Mouse (Mus musculus): ENCODE measurements around the gene Rpl36al.

Rpl36al gene

DNA sequence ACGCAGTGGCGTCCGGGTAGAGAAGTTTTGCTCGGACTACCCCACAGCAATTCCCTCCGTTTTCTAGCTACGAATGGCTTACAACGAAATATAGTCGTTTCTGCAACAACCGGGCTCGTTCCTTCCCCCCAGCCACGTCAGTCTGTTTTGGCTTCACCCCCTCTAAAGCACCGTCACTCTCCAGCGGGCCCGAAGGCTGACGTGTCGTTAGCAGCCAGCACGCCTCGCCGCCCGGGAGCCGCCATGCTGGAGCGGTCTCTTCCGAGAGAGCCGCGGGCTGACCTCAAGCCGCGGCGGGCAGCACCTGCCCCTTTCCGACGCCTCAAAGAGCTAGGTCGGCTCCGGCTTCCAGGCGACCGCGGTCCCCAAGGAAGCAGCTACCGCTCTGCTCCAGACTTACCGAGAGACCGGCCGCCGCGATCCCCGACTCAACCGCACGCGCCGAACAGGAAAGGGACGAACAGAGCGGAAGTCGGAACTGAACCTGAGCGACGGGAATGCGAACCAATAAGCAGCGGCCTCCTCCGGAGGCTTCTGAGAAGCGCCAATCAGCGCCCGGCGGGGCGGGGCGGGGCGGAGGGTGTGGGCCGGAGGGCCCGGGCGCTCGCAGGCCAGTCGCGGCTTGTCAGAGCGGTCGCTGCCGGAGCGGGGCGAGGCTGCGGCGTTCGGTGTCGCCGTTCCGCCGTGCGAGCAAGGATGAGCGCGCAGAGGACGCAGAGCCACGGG is at the start of gene Rpl36al, which contains the start of gene Mgat2:
TSS of gene Rpl36al (minus strand) at position 501 of the 726 bp plus-strand sequence.
TSS of gene Mgat2 (plus strand) at position 575 of the 726 bp plus-strand sequence.
- DNase-seq (ENCODE audit: low spot score) = peak; percentile 94

DNA sequence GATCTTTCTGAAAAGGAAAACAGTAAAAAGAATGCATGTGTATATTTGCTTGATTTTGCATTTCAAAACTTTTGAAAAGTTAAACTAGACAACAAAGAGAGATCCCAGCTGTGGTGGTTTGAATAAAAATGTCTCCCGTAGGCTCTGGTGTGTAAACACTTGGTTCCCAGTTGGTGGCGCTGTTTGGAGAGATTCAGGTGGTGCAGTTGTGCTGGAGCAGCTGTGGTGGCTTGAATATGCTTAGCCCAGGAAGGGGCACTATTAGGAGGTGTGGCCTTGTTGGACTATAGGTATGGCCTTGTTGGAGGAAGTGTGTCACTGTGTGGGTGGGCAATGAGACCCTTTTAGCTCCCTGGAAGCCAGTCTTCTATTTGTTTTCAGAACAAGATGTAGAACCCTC is 45.4 kb upstream of the Rpl36al start:
- DNase-seq (ENCODE audit: low spot score) = peak; percentile 73

DNA sequence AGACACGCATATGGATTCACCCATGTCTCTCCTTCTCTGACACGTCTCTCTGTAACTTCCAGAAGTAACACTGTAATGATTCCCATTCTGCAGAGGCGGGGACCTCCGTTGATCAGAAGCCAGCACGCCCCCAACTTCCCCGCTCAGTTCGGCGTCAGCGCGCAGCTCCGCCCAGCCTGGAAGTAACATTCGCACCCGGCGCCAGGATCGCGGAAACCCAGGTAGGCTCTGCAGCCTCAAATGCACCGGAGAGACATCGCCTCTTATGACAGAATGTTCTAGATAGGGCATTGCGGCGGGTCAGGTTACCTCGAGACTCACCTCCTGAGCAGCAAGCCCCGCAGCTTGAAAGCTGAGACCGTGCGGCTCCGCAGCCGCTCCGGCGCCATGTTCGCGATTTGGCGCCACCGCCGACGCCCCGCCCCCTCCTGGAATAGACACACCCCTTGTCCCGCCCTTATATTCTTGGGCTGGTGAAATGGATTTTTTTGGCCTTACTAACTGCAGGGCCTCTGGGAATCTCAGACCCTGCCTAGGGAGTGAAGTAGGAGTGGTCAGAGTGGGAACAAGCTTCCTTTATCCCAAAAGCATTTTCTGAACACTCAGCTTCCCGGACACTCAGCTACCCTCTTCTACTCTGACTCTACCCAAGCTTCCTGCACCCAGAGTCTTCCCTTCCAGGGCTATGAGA is 44.0 kb upstream of the Rpl36al start, which contains the start of gene Pole2:
TSS of gene Pole2 (minus strand) at position 420 of the 691 bp plus-strand sequence.
- DNase-seq (ENCODE audit: low spot score) = peak; percentile 80

DNA sequence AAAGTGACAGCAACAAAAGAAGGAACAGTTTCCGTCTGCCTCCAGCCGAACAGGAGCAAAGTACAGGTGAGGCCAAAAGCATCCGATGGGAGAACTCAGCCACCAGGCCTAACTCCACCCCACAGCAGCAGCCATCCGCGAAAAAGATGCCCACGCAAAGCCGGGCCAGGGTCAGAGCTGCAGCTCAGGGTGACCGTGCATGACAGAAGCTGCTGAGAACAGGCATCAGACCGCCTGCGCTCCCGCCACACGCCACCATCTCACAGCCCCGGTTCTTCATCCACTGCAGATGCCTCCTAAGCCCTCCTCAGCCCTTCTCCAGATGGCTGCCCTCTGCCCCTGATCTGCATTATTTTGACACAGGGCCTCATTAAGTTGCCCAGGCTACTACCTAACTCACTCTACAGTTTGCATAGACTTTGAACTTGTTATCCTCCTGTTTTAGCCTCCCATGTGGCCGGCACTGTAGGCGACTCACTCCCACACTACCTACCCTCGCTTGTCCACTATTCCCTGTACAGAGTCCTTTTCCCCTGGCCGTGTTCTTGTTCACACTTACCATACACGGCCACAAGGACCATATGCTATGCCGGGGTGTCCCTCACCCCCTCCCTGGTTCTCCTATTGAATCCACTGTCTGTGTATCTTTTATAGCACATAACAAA is 36.9 kb upstream of the Rpl36al start:
- DNase-seq (ENCODE audit: low spot score) = no peak

DNA sequence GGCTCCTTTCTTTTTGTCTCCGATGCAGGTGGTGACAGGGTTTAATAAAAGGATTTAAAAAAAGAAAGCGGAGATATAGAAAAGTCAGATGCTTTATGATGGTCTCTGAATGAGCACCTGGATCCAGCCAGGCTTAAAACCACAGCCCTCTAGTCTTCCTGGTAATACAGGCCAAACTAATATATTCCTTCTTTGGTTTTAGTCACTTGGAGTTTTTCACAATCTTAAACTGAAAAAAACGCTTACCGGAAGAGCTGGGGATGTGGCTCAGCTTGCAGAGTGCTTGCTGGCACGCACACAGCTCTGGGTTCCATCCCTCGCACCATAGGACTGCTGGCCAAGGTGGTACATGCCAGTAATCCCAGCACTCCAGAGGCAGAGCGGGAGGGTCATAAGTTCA is 32.7 kb upstream of the Rpl36al start:
- no peak for DNase-seq (ENCODE audit: low spot score)

DNA sequence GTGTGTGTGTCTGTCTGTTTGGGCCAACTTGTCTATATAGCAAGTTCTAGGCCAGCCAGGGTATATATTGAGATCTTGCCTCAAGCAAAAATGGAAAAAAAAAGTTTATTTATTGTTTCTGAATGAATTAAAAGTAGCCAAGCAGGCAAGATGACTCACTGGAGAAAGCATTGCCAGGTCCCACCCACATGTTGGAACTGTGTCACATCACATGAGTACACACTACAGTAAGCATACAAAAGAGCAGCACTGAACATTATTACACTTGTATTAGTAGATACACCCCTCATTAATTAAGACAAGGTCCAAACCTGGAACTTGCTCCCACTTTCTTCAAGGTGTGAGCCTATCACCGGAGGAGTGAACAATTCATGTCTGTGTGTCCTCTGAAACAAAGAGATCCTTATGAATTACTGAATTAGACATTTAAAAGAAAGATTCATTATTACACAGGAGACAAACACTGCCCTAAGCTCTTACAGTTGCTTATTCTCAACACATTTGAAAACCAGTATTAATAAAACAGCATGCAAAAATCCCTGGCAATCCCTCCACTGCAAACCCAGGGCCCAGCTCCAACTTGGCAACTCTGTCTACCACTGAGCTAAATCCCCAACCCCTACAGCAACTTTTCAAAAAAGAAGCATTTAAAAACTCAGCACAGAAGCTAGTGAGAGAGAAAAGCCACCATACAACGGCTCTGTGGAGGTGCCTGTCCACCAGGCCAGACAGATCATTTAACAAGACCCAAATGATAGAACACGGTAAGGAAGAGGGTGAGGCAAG is 31.3 kb upstream of the Rpl36al start:
- DNase-seq (ENCODE audit: low spot score) = no peak

DNA sequence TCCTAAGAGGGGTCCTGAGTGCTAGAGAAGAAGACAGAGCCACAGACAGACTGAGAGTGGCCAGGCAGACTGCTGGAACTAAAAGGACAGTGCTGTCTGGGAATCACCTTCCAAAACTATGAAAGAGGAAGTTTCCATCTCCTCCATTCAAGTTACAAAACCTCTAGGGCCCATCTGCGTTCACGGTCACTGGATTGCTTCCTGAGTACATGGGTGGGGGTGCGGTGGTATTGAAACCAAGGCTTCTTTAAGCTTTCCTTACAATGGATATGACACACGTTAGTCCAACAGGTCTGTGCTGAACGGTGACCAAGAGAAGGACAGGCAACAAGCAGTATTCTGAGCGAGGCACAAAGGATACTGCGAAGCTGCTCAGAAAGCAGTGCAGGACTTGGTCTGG is 30.5 kb upstream of the Rpl36al start:
- DNase-seq (ENCODE audit: low spot score) = no peak

DNA sequence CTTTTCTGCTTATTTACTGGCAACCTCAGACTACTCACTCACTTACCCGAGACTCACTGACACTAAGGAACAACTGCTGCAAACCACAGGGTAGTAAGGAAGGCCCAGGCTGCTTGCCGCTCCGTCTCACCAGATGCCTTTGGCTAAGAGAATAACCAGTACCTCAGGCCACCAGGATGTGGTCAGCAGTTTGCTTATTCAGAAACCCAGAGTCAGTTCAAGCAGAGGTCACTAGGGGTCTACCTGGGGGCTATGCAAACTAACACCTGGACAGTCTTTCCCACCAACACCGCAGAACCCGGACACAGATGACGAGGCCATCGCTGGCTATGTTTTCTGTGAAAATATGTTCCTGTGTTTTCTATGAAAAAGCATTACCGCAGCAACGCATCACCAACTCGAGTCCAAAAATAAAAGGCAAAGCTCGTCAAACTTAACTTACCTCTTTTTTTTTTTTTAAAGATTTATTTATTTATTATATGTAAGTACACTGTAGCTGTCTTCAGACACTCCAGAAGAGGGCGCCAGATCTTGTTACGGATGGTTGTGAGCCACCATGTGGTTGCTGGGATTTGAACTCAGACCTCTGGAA is 29.4 kb upstream of the Rpl36al start:
- no peak for DNase-seq (ENCODE audit: low spot score)

DNA sequence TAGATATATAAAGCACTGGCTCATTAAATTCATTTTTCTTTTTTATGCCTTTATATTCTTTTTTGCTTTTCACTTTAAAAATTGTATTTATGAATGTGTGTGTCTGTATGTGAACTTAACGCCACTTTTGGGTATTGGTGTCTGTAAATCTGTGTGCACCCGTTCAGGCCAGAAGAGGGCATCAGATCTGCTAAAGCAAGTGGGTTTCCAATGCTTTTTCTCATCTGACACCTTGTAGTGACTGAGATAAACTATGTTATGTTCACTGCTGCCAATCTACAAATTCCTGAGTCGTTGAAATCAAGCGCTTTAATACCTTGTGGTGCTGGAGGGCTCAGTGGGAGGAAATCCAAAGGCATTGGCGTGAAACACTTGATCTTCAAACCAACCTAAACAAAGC is 27.2 kb upstream of the Rpl36al start:
- DNase-seq (ENCODE audit: low spot score) = peak; percentile 16

DNA sequence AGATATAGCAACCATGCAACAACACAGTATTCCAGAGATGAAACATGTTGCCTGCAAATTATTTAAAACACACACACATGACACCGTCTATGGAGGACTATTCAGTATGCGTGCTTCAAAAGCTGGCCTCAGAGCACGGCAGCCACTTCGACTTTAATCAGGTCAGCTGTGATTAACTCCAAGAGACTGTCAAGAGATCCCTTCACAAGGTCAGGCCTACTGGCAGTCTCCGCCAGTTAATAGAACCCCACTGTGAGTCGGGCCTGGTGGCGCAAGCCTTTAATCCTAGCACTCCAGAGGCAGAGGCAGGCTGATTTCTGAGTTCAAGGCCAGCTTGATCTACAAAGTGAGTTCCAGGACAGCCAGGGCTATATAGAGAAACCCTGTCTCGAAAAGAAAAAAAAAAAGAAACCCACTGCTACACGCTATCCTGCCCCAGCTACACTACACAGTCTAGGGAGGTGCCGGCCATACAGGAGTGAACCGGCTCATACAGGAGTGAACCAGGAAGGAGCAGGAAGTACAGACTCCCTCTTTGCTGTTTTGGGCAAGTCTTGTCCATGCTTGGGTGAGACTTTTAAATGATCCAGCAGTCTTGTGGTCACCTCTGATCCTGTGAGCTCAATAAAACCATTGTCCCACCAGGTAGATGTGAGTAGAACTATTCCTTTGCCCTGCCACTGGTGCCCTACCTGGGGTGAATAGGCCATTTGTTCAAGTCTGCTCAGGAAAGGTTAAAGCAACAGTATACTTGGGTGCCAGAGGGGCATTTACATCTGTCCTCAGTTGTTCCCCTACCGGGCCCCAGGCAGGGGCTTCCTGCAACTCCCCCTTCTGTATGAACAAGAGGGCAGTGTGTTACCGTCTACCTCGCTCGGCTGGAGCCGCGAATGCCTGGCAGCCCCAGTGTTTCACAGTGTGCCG is 26.4 kb upstream of the Rpl36al start:
- no peak for DNase-seq (ENCODE audit: low spot score)

DNA sequence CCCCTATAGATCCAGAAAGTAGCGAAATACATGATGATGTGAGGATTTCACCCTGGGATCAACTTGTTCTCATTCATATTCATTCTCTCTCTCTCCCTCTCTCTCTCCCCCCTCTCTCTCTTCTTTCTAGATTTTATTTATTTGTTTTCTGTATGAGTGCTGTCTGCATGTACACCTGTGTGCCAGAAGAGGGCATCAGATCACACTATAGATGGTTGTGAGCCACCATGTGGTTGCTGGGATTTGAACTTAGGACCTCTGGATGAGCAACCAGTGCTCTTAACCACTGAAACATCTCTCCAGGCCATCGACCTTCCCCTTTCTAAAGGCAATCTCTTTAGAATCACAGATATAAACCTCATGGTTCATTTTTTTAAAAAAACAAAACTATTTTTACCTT is 24.6 kb upstream of the Rpl36al start:
- DNase-seq (ENCODE audit: low spot score) = no peak

DNA sequence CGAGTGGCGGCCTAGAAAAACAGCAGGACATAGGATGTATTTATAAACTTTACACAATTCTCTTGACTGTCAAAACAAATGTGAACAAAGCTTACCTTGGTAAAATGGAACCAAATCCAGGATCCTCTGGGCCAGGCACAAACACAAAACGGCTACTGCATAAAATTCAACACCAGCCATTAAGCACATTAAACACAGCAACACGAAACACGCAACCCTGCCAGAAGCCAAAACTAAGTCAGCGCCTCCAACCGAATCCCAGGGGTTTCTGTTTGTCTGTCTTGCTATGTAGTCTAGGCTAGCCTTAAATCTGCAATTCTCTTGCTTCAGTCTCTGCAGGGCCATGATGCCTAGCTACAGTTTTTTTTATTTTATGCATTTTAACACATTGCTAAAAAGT is 24.0 kb upstream of the Rpl36al start:
- DNase-seq (ENCODE audit: low spot score) = no peak

DNA sequence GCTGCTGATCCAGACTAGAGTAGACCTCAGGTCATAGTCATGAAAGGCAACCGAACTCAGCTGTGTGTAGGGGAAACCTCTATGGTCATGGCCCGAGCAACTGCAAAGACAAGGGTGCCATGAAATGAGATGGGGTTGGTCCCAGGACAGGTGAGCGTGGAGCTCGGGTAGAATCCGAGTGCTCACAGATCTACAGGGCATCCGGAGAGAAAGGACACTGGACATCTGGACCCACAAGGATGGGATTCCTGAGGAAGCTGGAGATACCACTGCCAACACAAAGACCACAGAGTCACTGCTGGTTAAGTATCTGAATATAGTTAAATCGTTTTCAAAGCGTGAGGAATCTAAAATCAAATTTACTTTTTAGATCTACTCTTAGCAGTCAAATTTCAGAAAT is 23.5 kb upstream of the Rpl36al start:
- DNase-seq (ENCODE audit: low spot score) = no peak

DNA sequence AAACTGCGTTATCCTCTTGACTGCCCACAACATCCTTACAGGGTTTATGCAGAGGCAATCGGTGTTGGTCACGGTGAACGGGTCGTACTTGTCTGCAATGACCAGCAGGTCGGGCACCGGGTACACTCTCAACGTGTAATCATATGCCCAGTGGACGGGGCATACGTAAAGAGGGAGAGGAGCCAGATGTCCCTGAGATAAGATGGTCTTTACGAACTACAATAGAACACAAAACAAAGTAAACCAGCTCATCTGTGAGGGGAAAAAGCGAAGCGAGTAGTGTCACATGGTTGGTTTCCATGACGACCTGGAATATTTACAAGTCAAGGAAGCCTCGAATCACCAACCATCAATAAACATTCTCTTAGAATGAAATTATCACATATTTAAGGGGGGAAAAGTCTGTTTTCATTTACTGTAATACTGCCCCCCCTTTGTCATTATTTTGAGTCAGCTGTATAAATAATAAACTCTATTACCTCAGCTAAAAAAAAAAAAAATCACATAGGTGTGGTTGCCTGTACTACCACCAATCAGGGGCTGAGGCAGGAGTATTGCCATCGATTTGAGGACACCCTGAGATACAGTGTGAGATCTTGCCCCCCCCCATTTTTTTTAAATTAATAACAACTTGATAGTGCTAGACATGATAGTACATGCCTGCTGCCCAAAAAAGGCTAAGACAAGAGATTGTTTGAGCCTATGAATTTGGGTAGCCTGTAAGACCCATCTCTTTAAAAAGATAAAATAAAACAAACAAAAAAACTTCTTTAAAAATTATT is 20.4 kb upstream of the Rpl36al start, which contains the start of gene Gm49384:
TSS of gene Gm49384 (minus strand) at position 216 of the 782 bp plus-strand sequence.
- DNase-seq (ENCODE audit: low spot score) = no peak

DNA sequence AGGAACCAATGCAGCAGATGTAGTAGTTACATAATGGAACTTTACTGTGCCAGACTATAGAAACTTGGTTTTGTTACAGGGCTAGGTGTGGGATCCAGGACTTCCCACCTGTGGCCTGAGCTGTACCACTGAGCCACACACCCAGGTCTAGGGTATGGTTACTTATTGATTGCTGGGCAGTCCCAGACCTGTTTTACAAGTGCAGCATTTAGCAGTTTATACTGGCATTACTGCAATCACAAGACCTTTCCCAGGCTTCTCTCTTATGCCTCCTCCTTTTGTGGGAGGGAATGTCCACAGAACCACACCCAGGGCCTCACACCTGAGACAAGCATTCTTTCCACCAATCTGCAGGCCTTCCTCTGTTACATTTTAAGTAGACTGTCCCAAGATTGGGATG is 15.1 kb upstream of the Rpl36al start:
- no peak for DNase-seq (ENCODE audit: low spot score)

DNA sequence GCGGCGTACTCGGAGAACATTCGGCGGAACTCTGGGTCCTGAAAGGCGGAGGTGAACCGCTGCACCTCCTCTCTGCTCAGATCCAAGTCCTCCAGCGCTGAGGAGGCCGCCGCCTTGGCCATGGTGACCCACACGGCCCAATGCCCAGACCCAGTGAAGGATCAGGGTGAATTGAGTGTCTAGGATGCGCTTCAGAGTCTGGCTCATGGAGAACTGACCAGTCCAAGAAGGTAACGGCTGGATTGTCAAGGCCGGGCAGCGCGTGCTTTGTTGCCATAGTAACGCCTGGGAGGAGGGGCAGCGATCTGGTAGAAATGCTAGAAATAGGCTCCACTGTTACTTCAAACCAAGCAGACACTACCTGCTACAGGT is 14.3 kb upstream of the Rpl36al start, which contains the start of gene Dnaaf2:
TSS of gene Dnaaf2 (minus strand) at position 266 of the 372 bp plus-strand sequence.
- no peak for DNase-seq (ENCODE audit: low spot score)

DNA sequence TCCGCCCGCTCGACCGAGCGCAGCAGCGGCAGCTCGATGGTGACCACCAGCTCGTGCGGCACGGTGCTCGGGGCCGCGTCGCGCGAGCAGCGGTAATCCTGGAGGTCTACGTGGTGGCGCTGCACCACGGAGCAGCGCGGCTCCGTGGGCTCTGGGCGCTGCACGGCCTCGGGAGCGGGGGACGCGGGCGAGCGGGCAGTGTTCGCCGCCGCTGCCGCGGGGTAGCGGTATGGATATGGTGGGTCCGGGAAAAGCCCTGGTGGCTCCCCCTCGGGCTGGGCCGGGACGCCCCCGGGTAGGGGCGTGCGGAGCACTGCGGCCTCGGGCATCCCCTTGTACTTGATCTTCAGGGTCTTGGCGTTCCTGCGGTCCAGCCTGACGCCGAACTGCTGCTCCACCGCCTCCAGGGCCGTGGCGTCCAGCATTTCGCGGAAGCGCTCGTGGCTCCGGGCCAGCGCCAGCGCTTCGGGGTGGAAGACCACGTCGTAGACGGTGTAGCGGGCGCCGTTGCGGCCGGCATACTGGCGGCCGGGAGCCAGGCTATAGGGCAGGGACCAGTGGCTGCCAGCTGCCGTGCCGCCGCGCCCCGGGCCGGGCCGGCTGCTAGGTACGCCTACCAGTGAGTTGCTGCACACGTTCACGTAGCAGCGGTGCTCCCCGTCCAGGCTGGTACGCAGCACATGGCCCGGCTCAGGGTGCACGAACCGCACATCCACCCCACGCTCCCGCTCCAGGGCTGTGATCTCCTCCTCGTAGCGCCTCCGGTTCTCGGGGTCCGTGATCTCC is 13.7 kb upstream of the Rpl36al start:
- peak; percentile 66 for DNase-seq (ENCODE audit: low spot score)

DNA sequence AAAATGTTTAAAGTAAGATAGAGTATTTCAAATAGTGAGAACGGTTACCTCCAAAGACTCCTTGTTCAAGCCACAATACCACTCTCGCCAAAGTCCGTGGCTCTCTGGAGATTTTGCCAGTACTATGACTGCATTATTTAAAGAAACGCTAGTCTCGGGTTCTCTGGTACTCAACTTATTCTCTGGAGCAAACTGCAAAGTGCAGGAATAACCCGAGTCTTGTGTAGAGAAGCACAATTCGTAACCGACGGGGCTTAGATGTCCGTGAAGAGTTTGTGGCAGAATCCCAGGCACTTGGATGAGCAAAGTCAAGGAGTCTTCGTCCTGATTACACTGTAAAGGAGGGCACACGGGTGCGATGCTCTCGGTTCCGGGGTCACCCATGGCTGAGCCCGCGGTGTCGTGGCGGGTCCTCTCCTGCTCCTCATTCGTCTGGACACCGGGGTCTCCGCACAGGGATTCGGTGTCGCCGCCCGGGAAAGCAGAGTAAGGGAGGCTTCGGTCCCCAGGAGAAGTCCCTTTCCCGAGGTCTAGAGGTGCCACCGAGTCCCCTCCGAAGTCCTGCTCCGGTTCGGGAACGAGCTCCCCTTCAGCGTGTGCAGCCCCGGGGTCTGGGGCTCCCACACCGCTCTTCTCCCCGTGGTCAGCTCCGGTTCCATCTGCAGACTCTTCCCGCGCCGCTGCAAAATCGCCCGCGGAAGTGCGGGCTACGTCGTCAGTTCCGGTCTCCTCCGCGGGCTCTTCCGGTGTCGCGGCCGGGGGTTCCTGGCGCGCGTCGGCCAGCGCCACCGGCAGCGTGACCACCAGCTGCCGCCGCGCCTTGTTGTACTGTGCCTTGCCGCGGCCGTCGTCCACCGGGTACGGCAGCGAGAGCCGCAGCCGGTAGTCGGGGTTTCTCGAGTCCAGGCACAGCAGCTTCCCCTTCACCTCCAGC is 12.8 kb upstream of the Rpl36al start, which contains the start of gene Gm49383:
TSS of gene Gm49383 (minus strand) at position 661 of the 934 bp plus-strand sequence.
- peak; percentile 42 for DNase-seq (ENCODE audit: low spot score)
